Mouse (Mus musculus): Measurements from ENCODE around the gene Sptbn4. TPM values are rescaled to one million over a fixed set of nuclear protein-coding genes. Genes with fewer than 3 reads are reported as not detected.
"Not testable (repeated sequence)": the region's sequence is repeated elsewhere in the genome, so short reads cannot be mapped to it uniquely, and the experiment has no call there.

Gene Sptbn4
- 0.21 and 0.33 TPM in 2 replicates for polyA plus RNA-seq (2015; fragmentation: Nextera tagmentation; extraction: Ambion mirVana)

DNA sequence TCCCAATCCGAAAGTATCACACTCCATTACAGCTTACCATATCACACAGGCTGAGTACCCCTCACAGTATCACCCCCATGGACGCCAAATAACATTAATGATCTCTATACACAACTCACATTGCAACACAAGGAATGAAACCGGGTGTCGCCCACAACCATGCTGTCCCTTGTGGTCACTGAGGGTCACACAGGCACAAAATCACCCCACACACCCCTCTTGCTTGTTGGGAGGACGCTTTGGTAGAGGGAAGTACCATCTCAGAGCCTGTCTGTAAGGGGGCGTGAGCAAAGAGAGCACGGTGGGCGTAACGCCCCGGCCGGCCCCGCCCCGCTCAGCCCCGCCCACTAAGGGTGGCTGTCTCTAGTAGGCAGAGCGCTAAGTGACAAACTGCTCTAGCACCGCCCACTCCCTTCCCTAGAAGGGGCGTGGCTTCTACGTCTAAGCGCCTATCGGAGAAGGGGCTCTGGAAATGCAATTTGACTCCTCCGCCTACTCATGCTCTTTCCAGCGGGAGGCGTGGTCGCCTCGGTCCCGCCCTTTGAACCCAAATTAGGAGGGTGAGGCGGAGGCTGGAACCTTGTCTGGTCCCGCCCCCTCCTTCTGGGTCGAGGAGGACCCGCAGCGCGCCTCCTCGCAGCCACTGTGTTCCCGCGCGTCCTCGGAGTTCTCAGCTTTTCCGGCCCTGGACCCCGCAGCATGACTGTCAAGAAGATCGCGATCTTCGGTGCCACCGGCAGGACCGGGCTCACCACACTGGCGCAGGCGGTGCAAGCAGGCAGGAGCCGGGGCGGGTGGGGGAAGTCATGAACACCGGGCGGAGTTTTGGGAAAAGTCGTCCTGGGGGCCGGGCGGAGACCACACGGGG, at the start of gene Sptbn4, which contains the start of gene Blvrb:
TSS of gene Sptbn4 (minus strand) at position 268 of the 868 bp plus-strand sequence.
TSS of gene Blvrb (plus strand) at position 560 of the 868 bp plus-strand sequence.
- H3K4me2 ChIP-seq = peak within 1 kb of the TSS; percentile 99
- H3K4me1 ChIP-seq = peaks cover 22% of the 10 kb centered on the region
- peaks cover 33% of the 10 kb centered on the region for H3K27me3 ChIP-seq
- H3K27ac ChIP-seq = peak within 1 kb of the TSS; percentile 8
- ATAC-seq (ENCODE audit: borderline replicate concordance, extremely low read depth, low FRiP score, low TSS enrichment) = peak; percentile 96
- H3K4me3 ChIP-seq = peak within 1 kb of the TSS; percentile 55
- peak within 1 kb of the TSS; percentile 58 for H3K9ac ChIP-seq
- under 1% methylated on average over 54 of the region's 54 CpGs for WGBS
- no peaks in the 10 kb centered on the region for H3K36me3 ChIP-seq
- H3K9me3 ChIP-seq = no peaks in the 10 kb centered on the region

DNA sequence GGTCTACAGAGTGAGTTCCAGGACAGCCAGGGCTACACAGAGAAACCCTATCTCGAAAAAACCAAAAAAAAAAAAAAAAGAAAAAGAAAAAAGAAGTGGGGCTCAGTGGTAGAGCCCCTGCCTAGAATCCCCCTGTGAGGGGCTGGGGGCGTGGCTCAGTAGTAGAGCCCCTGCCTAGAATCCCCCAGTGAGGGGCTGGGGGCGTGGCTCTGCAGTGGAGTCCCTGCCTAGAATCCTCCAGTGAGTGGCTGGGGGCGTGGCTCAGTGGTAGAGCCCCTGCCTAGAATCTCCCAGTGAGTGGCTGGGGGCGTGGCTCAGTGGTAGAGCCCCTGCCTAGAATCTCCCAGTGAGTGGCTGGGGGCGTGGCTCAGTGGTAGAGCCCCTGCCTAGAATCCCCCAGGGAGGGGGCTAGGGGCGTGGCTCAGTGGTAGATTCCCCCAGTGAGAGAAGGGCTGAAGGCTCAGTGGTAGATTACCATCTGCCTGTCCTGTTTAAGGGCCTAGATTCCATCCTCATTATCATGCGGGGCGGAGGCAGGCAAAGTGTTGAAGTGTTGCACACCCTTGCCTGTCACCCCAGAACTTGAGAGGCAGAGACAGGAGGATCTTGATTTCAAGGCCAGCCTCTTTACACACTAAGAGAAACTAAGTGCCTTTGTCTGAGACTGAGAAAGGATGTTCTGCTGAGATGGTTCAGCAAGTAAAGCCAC, 47.3 kb upstream of the Sptbn4 start:
- not testable (repeated sequence) for H3K9me3 ChIP-seq; ATAC-seq (ENCODE audit: borderline replicate concordance, extremely low read depth, low FRiP score, low TSS enrichment); H3K4me3 ChIP-seq; H3K4me2 ChIP-seq; H3K27ac ChIP-seq; H3K27me3 ChIP-seq; H3K9ac ChIP-seq; H3K36me3 ChIP-seq
- peaks cover 29% of the 10 kb centered on the region for H3K4me1 ChIP-seq
- WGBS = 83% methylated on average over 9 of the region's 9 CpGs

DNA sequence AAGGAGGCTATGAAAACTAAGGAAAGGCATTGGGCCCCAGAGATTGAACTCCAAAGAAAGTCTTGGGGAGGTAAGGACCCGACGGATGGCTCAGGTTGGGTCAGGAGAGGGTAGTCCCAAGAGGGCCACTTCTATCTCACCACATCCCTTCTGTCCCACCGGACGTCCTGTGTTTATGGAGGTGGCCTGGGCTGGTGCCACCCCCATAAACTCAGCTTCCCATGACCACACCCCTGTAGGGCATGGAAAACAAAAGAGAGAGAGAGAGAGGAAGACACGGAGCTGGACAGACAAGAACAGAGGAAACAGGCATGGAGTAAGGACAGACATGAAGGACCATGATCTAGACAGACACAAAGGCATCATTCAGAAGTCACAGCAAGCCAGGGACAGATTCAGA, 46.0 kb upstream of the Sptbn4 start:
- Histone ChIP-seq H3K4me2 (no peak overlapping the region), H3K4me1 (peaks cover 42% of the 10 kb centered on the region), H3K9me3 (no peaks in the 10 kb centered on the region), H3K27ac (peak overlapping the region; percentile 97), H3K36me3 (0 out of 2 replicates have a peak, but pooled peaks cover 11% of the 10 kb centered on the region), H3K27me3 (no peaks in the 10 kb centered on the region), H3K9ac (no peak overlapping the region), H3K4me3 (no peak overlapping the region)
- ATAC-seq (ENCODE audit: borderline replicate concordance, extremely low read depth, low FRiP score, low TSS enrichment) = no peak
- 79% methylated on average over 5 of the region's 5 CpGs for WGBS

DNA sequence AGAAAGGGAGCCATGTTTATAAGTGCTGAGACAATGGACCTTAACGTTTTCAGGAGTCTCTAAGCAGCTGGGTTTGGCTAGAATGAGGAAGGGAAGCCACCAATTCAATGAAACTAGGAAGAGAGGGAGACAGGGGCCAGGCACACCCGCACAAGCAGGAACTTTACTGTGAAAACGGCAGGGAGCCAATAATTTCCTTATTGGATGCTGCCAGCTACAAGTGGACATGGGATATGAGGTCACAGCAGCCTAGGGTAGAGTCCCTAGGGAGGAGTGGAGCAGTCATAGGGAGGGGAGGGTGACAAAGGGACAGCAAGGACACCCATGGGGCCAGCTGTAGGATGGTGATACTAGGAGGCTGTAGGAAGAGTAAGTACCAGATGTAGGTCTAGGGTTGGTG, 45.5 kb upstream of the Sptbn4 start:
- Histone ChIP-seq H3K4me2 (no peak overlapping the region), H3K27ac (peak overlapping the region; percentile 97), H3K9me3 (no peaks in the 10 kb centered on the region), H3K27me3 (no peaks in the 10 kb centered on the region), H3K4me1 (peaks cover 47% of the 10 kb centered on the region), H3K9ac (no peak overlapping the region), H3K4me3 (no peak overlapping the region), H3K36me3 (0 out of 2 replicates have a peak, but pooled peaks cover 11% of the 10 kb centered on the region)
- no peak for ATAC-seq (ENCODE audit: borderline replicate concordance, extremely low read depth, low FRiP score, low TSS enrichment)
- WGBS = 62% methylated on average over 3 of the region's 3 CpGs

DNA sequence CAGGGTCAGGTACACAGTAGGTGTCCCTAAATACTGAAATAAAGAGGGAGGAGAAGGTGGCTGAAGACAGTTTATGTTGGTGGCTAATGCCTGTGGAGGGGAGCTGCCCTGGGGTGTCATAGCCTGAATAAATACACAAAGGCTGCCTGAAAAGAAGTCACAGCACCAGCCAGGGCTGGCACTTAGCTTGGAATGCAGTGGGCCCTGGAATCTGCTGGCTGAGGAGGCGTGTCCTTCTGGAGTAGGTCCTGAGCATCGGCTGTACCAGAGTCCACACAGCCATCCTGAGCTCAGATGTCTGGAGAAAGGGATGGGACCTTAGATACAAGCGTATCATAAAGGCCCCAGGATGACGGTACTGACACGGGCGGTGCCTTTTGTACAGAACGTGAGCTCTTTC, 44.4 kb upstream of the Sptbn4 start:
- Histone ChIP-seq H3K36me3 (0 out of 2 replicates have a peak, but pooled peaks cover 11% of the 10 kb centered on the region), H3K9me3 (no peaks in the 10 kb centered on the region), H3K4me3 (no peak overlapping the region), H3K27me3 (no peaks in the 10 kb centered on the region), H3K9ac (no peak overlapping the region), H3K4me2 (no peak overlapping the region), H3K4me1 (peaks cover 47% of the 10 kb centered on the region), H3K27ac (peak overlapping the region; percentile 97)
- 51% methylated on average over 7 of the region's 7 CpGs for WGBS
- ATAC-seq (ENCODE audit: borderline replicate concordance, extremely low read depth, low FRiP score, low TSS enrichment) = no peak

DNA sequence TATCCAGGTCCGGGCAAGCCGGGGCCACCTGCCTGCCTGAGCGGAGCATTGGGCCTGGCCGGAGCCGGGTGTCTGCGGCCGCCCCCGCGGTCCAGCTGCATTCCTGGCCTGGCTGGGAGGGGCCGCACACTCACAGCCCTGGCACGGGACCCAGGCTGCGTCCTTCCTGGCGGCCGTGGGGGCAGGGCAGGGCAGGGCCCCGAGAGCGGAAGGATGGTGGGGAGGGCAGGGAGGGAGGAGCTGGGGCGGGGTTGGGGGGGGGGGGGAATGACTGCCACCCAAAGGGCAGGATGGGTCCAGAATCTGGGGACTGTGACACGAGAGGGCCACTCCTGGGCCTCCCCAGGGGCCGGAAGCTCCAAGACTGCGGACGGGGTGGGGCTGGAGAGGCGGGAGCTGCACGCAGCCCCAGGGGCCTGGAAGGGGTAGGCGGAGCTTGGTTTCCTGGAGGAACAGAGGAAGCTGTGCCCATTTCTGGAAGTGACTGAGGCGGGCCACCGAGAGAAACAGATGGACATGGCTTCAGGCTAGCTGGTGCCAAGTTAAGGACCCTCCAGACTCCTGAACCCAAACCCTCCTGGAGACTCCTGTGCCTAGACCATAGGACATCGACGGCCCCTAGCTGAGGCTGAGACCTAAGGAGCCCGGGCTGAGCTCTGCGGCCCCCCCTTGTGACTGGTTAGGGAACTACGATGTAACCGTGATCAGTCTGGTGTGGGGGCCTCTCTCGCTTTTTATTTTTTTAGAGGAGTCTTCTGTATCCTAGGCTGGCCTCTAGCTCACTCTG, 43.2 kb upstream of the Sptbn4 start:
- no peaks in the 10 kb centered on the region for H3K27me3 ChIP-seq
- H3K4me3 ChIP-seq = peak overlapping the region; percentile 34
- H3K4me2 ChIP-seq = peak overlapping the region; percentile 58
- 0 out of 2 replicates have a peak, but pooled peaks cover 11% of the 10 kb centered on the region for H3K36me3 ChIP-seq
- peaks cover 50% of the 10 kb centered on the region for H3K4me1 ChIP-seq
- peak overlapping the region; percentile 97 for H3K27ac ChIP-seq
- peak overlapping the region; percentile 36 for H3K9ac ChIP-seq
- WGBS = 0% methylated on average over 33 of the region's 33 CpGs
- no peaks in the 10 kb centered on the region for H3K9me3 ChIP-seq
- ATAC-seq (ENCODE audit: borderline replicate concordance, extremely low read depth, low FRiP score, low TSS enrichment) = peak; percentile 86

DNA sequence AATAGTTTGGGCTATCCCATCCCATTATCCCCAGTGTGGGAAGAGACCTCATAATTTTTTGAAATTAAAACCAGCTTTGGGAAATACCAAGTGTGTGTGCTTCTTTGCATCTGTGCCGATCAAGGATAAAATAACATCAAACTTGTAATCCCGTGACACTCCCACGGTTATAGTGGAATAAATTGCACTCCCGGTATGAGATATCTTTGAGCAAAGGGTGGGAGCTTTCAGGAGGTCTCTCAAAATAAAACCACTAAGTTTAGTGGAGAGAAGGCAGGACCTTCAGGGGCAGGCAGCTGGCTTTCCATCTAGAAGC, 42.7 kb upstream of the Sptbn4 start:
- ATAC-seq (ENCODE audit: borderline replicate concordance, extremely low read depth, low FRiP score, low TSS enrichment) = no peak
- WGBS = 24% methylated on average over 4 of the region's 4 CpGs
- peak overlapping the region; percentile 36 for H3K9ac ChIP-seq
- H3K9me3 ChIP-seq = no peaks in the 10 kb centered on the region
- peak overlapping the region; percentile 34 for H3K4me3 ChIP-seq
- 0 out of 2 replicates have a peak, but pooled peaks cover 11% of the 10 kb centered on the region for H3K36me3 ChIP-seq
- no peaks in the 10 kb centered on the region for H3K27me3 ChIP-seq
- peak overlapping the region; percentile 97 for H3K27ac ChIP-seq
- peaks cover 55% of the 10 kb centered on the region for H3K4me1 ChIP-seq
- peak overlapping the region; percentile 58 for H3K4me2 ChIP-seq

DNA sequence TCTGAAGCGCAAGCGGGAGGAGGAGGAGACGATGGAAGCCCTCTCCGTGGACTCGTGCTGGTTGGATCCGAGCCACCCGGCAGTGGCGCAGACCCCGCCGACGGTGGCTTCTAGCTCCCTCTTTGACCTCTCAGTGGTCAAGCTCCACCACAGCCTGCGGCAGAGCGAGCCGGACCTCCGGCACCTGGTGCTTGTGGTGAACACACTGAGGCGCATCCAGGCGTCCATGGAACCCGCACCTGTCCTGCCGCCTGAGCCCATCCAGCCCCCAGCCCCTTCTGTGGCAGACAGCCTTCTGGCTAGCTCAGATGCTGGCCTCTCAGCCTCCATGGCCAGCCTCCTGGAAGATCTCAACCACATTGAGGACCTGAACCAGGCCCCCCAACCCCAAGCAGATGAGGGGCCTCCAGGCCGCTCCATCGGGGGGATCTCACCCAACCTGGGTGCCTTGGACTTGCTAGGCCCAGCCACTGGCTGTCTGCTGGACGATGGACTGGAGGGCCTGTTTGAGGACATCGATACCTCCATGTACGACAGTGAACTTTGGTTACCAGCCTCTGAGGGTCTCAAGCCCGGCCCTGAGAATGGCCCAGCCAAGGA, 41.9 kb upstream of the Sptbn4 start:
- H3K27me3 ChIP-seq = no peaks in the 10 kb centered on the region
- no peak overlapping the region; the same call in 1 of the 2 replicates for H3K9ac ChIP-seq
- 0 out of 2 replicates have a peak, but pooled peaks cover 11% of the 10 kb centered on the region for H3K36me3 ChIP-seq
- no peak overlapping the region for H3K4me3 ChIP-seq
- WGBS = 90% methylated on average over 25 of the region's 25 CpGs
- H3K9me3 ChIP-seq = no peaks in the 10 kb centered on the region
- H3K4me1 ChIP-seq = peaks cover 55% of the 10 kb centered on the region
- peak overlapping the region; percentile 97 for H3K27ac ChIP-seq
- no peak overlapping the region; the same call in 1 of the 2 replicates for H3K4me2 ChIP-seq
- ATAC-seq (ENCODE audit: borderline replicate concordance, extremely low read depth, low FRiP score, low TSS enrichment) = no peak

DNA sequence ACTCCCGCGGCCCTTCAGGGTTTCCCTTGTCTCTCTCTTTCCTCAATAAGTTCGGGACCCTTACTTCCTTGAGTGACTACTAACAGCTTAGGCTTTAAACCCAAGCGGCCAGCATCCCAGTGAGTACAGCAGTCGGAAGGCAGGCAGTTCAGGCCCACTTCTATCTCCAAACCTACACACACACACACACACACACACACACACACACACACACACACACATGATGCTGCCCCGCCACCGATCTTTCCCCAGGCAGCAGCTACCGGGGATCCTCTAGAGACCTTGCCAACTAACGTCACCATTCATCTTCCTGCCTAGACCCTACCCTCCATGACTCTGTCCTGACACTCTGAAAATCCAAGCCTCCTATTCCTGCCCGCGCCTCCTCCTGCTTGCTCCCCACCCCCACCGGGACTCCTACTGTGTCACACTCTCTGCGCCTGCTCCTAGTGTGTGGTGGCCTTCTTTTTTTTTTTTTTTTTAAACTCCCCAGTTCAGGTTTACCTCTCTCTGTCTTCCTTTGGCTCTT, 40.3 kb upstream of the Sptbn4 start:
- no peak for ATAC-seq (ENCODE audit: borderline replicate concordance, extremely low read depth, low FRiP score, low TSS enrichment)
- no peaks in the 10 kb centered on the region for H3K9me3 ChIP-seq
- H3K4me2 ChIP-seq = peak overlapping the region; percentile 80
- H3K36me3 ChIP-seq = 0 out of 2 replicates have a peak, but pooled peaks cover 11% of the 10 kb centered on the region
- WGBS = 2% methylated on average over 13 of the region's 13 CpGs
- H3K27me3 ChIP-seq = no peaks in the 10 kb centered on the region
- H3K4me1 ChIP-seq = peaks cover 55% of the 10 kb centered on the region
- H3K27ac ChIP-seq = peak overlapping the region; percentile 98
- peak overlapping the region; percentile 57 for H3K4me3 ChIP-seq
- peak overlapping the region; percentile 70 for H3K9ac ChIP-seq

DNA sequence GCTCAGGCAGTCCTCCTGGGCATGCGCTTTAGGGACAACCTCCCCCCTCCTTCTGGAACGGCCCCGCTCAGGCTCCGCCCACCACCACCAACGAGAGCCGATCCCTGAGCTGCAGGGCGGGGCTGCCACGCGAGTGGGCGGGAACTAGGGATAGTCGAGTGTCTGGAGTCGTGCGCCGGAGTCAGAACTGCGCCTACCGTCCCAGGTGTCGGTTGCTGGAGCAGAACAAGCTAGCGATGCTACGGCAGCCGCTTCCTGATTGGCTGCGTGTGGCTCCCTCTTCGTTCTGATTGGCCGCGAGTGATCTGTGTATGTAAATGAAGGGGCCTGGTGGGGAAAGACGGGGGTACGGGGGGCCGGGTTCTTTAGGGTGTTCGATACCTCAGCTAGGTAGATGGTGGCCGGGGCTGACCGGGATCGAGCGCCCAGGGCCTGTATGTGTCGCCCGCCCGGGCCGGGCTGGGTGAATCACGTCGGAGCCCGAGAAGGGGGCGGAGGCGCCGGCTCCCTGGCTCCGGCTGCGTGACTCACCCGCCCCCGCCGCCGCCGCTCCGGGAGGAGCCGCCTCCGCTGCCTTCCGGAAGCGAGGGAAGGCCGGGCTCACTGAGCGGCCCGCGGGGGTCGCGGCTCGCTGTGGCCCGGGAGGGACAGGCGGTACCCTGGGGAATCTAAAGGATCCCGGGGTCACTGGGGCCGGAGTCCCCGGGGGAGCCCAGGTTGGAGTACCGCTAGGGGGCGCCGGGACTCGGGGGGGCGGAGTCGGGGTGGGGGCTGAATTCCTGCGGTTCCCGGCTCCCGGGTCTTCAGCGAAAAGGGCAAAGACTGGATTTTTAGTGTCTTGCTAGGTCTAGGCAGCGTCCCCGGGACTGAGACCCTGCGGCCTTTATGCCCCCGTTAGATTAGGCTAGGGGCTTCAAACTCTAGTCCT, 39.5 kb upstream of the Sptbn4 start, which contains the start of gene Sertad1:
TSS of gene Sertad1 (plus strand) at position 141 of the 928 bp plus-strand sequence.
- Histone ChIP-seq H3K9me3 (no peaks in the 10 kb centered on the region), H3K4me2 (peak within 1 kb of the TSS; percentile 80), H3K4me3 (peak within 1 kb of the TSS; percentile 57), H3K36me3 (0 out of 2 replicates have a peak, but pooled peaks cover 11% of the 10 kb centered on the region), H3K9ac (peak within 1 kb of the TSS; percentile 70), H3K27me3 (no peaks in the 10 kb centered on the region), H3K27ac (peak within 1 kb of the TSS; percentile 98), H3K4me1 (peaks cover 50% of the 10 kb centered on the region)
- WGBS = 1% methylated on average over 73 of the region's 80 CpGs
- ATAC-seq (ENCODE audit: borderline replicate concordance, extremely low read depth, low FRiP score, low TSS enrichment) = peak; percentile 91
